Mouse (Mus musculus) layer of hippocampus, postnatal 10 days (tissue): ENCODE results near the gene P4htm. TPM values are rescaled to one million over a fixed set of nuclear protein-coding genes. Genes with fewer than 3 reads are reported as not detected.
A peak's percentile ranks its signal among the peaks of the same experiment; 100 is the strongest.

Experiments used
- DNase-seq, 2 experiments: peaks; one replicate each; pipeline ENCODE4 v3.0.0; 2021; ENCODE audit warnings: low spot score in 2 of 2
- total RNA-seq, 2 experiments: library from RNA; stranded (reverse); gene quantifications; 2 replicates each; pipeline ENCODE4 v1.2.3; 2021

The P4htm gene
- total RNA-seq, 2 experiments from 2014 or later = 48.7 to 49.0 TPM

GRCm38 (mm10) chr9:108578545-108579343 is 18.7 kb downstream of the P4htm start, which contains the start of gene Wdr6:
Gene Wdr6, minus strand, starts transcription at chr9:108578739.
- peak; percentile 92 to 93 for DNase-seq

- DNase-seq = peak; percentile 56 to 71
Observed at GRCm38 (mm10) chr9:108577934-108578544, 19.4 kb downstream of the P4htm start.

GRCm38 (mm10) chr9:108577025-108577424 is 20.4 kb downstream of the P4htm start:
- DNase-seq = peak in 1 of 2 experiments; percentile 17

- peak; percentile 20 to 21 for DNase-seq
Observed at GRCm38 (mm10) chr9:108575321-108576297, 21.9 kb downstream of the P4htm start.

GRCm38 (mm10) chr9:108574921-108575320 is 22.5 kb downstream of the P4htm start:
- DNase-seq = peak; percentile 11 to 18

GRCm38 (mm10) chr9:108573774-108574690 is 23.4 kb downstream of the P4htm start:
- peak; percentile 67 to 71 for DNase-seq

GRCm38 (mm10) chr9:108572321-108572720 is 25.1 kb downstream of the P4htm start:
- no peak for DNase-seq

- DNase-seq = no peak
Observed at GRCm38 (mm10) chr9:108571401-108571973, 26.0 kb downstream of the P4htm start.

GRCm38 (mm10) chr9:108570207-108570896 is 27.1 kb downstream of the P4htm start:
- peak; percentile 75 to 77 for DNase-seq

- peak; percentile 76 to 85 for DNase-seq
Observed at GRCm38 (mm10) chr9:108569381-108570206, 27.9 kb downstream of the P4htm start, which contains the start of gene Dalrd3. Gene Dalrd3, plus strand, starts transcription at chr9:108569886.

- peak in 1 of 2 experiments; percentile 15 for DNase-seq
Observed at GRCm38 (mm10) chr9:108568511-108568921, 29.0 kb downstream of the P4htm start.

- no peak for DNase-seq
Observed at GRCm38 (mm10) chr9:108567931-108568419, 29.5 kb downstream of the P4htm start.

GRCm38 (mm10) chr9:108566815-108567776 is 30.4 kb downstream of the P4htm start, which contains the start of gene Ndufaf3:
Gene Ndufaf3, minus strand, starts transcription at chr9:108567434.
- DNase-seq = peak; percentile 98 to 99

GRCm38 (mm10) chr9:108565881-108566814 is 31.3 kb downstream of the P4htm start:
- peak in 1 of 2 experiments; percentile 17 for DNase-seq

- no peak for DNase-seq
Observed at GRCm38 (mm10) chr9:108564131-108564530, 33.3 kb downstream of the P4htm start.
